Mouse (Mus musculus) testis, adult 2 months (tissue): Measurements from ENCODE around the gene 0610037L13Rik.

ENCODE experiments used
- CTCF ChIP-seq: fragments of 200-500 bp; IDR thresholded peaks from 2 replicates; pipeline ENCODE4 v1.5.1; 2012; ENCODE audit warnings: low read depth, mild to moderate bottlenecking, inconsistent platforms, low read length, moderate library complexity; ENCODE audit not compliant: control insufficient read depth, insufficient read depth, insufficient replicate concordance
- POLR2A ChIP-seq: fragments of 200-500 bp; IDR thresholded peaks from 2 replicates; pipeline ENCODE4 v1.6.1; 2012; ENCODE audit warnings: low read depth, mild to moderate bottlenecking, inconsistent platforms, low read length, moderate library complexity; ENCODE audit not compliant: control insufficient read depth

- no peak for TF ChIP-seq CTCF
- TF ChIP-seq POLR2A = no peak
These were observed 48.5 kb downstream of the 0610037L13Rik start for GRCm38 (mm10) chr4:107938124-107938523.
